Mouse (Mus musculus) limb, embryonic 13.5 days (tissue): ENCODE data around the gene D630036H23Rik. TPM values are rescaled to one million over a fixed set of nuclear protein-coding genes. Genes with fewer than 3 reads are reported as not detected.
A peak's percentile ranks its signal among the peaks of the same experiment; 100 is the strongest.
"Not testable (repeated sequence)": the region's sequence is repeated elsewhere in the genome, so short reads cannot be mapped to it uniquely, and the experiment has no call there.

Experiments used
- ATAC-seq: fragments of 200-750 bp; cut with Nextera tagmentation; 2 replicates; pipeline ENCODE4 v1.8.0; 2017; ENCODE audit warnings: low read depth, moderate number of reproducible peaks, moderate TSS enrichment; ENCODE audit not compliant: low FRiP score
- H3K27ac ChIP-seq: fragments of 300-500 bp; sonication (generic); 2 replicates; pipeline ENCODE4 v1.5.1; 2015; ENCODE audit warnings: inconsistent platforms, mild to moderate bottlenecking, moderate library complexity
- H3K27me3 ChIP-seq: fragments of 300-500 bp; sonication (generic); 2 replicates; pipeline ENCODE4 v1.6.1; 2015; ENCODE audit warnings: mild to moderate bottlenecking, inconsistent platforms
- H3K36me3 ChIP-seq: fragments of 300-500 bp; sonication (generic); 2 replicates; pipeline ENCODE4 v1.6.1; 2015; ENCODE audit warnings: inconsistent platforms, mild to moderate bottlenecking, moderate library complexity
- H3K4me1 ChIP-seq: fragments of 300-500 bp; sonication (generic); 2 replicates; pipeline ENCODE4 v1.6.1; 2015; ENCODE audit warnings: inconsistent platforms
- H3K4me2 ChIP-seq: fragments of 300-500 bp; sonication (generic); replicated peaks from 2 replicates; pipeline ENCODE4 v1.6.1; 2015; ENCODE audit warnings: inconsistent platforms, mild to moderate bottlenecking, moderate library complexity
- H3K4me3 ChIP-seq: fragments of 300-500 bp; sonication (generic); 2 replicates; pipeline ENCODE4 v1.5.1; 2015; ENCODE audit warnings: moderate library complexity, mild to moderate bottlenecking, inconsistent platforms
- H3K9ac ChIP-seq: fragments of 300-500 bp; sonication (generic); 2 replicates; pipeline ENCODE4 v1.6.1; 2015; ENCODE audit warnings: mild to moderate bottlenecking, inconsistent platforms
- H3K9me3 ChIP-seq: fragments of 300-500 bp; sonication (generic); 2 replicates; pipeline ENCODE4 v1.6.1; 2016; ENCODE audit warnings: inconsistent platforms
- WGBS: fragments of 180-500 bp; shearing (Covaris S2); methylation state at CpG from one replicate; pipeline ENCODE4 v1.1.7; 2015; 5-methylcytosine and 5-hydroxymethylcytosine counted together
- polyA plus RNA-seq: library from polyadenylated mRNA; unstranded; fragments of >200 nt; fragmentation: Nextera tagmentation; extraction: Ambion mirVana; gene quantifications from 2 replicates; pipeline ENCODE4 v1.2.1, GENCODE M21; 2015

The D630036H23Rik gene
- 2.2 and 2.5 TPM in 2 replicates for polyA plus RNA-seq

- WGBS, result under 1% methylated on average over 63 of the region's 64 CpGs
- Histone ChIP-seq H3K4me2 (peak within 1 kb of the TSS; percentile 77), H3K36me3 (no peaks in the 10 kb centered on the region), H3K27me3 (no peaks in the 10 kb centered on the region), H3K27ac (peak within 1 kb of the TSS; percentile 97), H3K4me1 (peaks cover 25% of the 10 kb centered on the region), H3K9ac (peak within 1 kb of the TSS; percentile 95), H3K4me3 (peak within 1 kb of the TSS; percentile 57), H3K9me3 (no peaks in the 10 kb centered on the region)
- ATAC-seq, result peak; percentile 90
Observed at GRCm38 (mm10) chr12:36381441-36382340, at the start of gene D630036H23Rik, which contains the start of gene Ispd. D630036H23Rik (minus strand) TSS chr12:36382181. Ispd (plus strand) TSS chr12:36381450.

- Histone ChIP-seq H3K36me3 (no peaks in the 10 kb centered on the region), H3K9ac (no peak overlapping the region), H3K27me3 (no peaks in the 10 kb centered on the region), H3K4me2 (no peak overlapping the region), H3K27ac (no peak overlapping the region), H3K4me3 (no peak overlapping the region), H3K9me3 (no peaks in the 10 kb centered on the region), H3K4me1 (peaks cover 9% of the 10 kb centered on the region; the same call in 1 of the 2 replicates)
- no peak for ATAC-seq
- 71% methylated on average over 15 of the region's 15 CpGs for WGBS
Observed at GRCm38 (mm10) chr12:36426163-36427045, 44.4 kb upstream of the D630036H23Rik start.

GRCm38 (mm10) chr12:36425258-36425657 is 43.3 kb upstream of the D630036H23Rik start:
- no peak for ATAC-seq
- Histone ChIP-seq H3K27ac (no peak overlapping the region), H3K4me3 (no peak overlapping the region), H3K9me3 (no peaks in the 10 kb centered on the region), H3K4me2 (no peak overlapping the region), H3K27me3 (no peaks in the 10 kb centered on the region), H3K9ac (no peak overlapping the region), H3K36me3 (no peaks in the 10 kb centered on the region), H3K4me1 (peaks cover 9% of the 10 kb centered on the region; the same call in 1 of the 2 replicates)
- WGBS, result 74% methylated on average over 7 of the region's 7 CpGs

GRCm38 (mm10) chr12:36423677-36424076 is 41.7 kb upstream of the D630036H23Rik start:
- no peak for ATAC-seq
- no peak overlapping the region for H3K27ac ChIP-seq

GRCm38 (mm10) chr12:36395115-36395514 is 13.1 kb upstream of the D630036H23Rik start:
- 83% methylated on average over 2 of the region's 2 CpGs for WGBS
- no peak overlapping the region for H3K4me2 ChIP-seq
- peaks cover 14% of the 10 kb centered on the region for H3K9me3 ChIP-seq
- H3K27ac ChIP-seq, result 0 out of 2 replicates have a peak overlapping the region, but pooled peaks have one; percentile 10
- H3K9ac ChIP-seq, result no peak overlapping the region
- H3K4me1 ChIP-seq, result no peaks in the 10 kb centered on the region; the same call in 1 of the 2 replicates
- ATAC-seq, result no peak
- no peaks in the 10 kb centered on the region for H3K27me3 ChIP-seq
- H3K36me3 ChIP-seq, result peaks cover 14% of the 10 kb centered on the region; the same call in 1 of the 2 replicates
- no peak overlapping the region for H3K4me3 ChIP-seq

More at GRCm38 (mm10) chr12:36423677-36424076, 41.7 kb upstream of the D630036H23Rik start:
- no peak overlapping the region for H3K4me2 ChIP-seq
- H3K9me3 ChIP-seq, result no peaks in the 10 kb centered on the region
- no peaks in the 10 kb centered on the region for H3K36me3 ChIP-seq
- peaks cover 9% of the 10 kb centered on the region; the same call in 1 of the 2 replicates for H3K4me1 ChIP-seq
- H3K9ac ChIP-seq, result no peak overlapping the region
- no peak overlapping the region for H3K4me3 ChIP-seq
- H3K27me3 ChIP-seq, result no peaks in the 10 kb centered on the region
- WGBS, result 47% methylated on average over 10 of the region's 10 CpGs

GRCm38 (mm10) chr12:36386991-36387390 is 5.0 kb upstream of the D630036H23Rik start:
- Histone ChIP-seq H3K27ac (no peak overlapping the region), H3K9ac (no peak overlapping the region), H3K4me3 (no peak overlapping the region), H3K4me1 (peaks cover 15% of the 10 kb centered on the region), H3K4me2 (no peak overlapping the region), H3K36me3 (0 out of 2 replicates have a peak, but pooled peaks cover 3% of the 10 kb centered on the region), H3K9me3 (no peaks in the 10 kb centered on the region), H3K27me3 (no peaks in the 10 kb centered on the region)
- ATAC-seq, result no peak
- 86% methylated on average over 4 of the region's 4 CpGs for WGBS

GRCm38 (mm10) chr12:36385386-36385785 is 3.4 kb upstream of the D630036H23Rik start:
- 30% methylated on average over 6 of the region's 6 CpGs for WGBS
- peak overlapping the region; percentile 7; the same call in 1 of the 2 replicates for H3K27ac ChIP-seq
- no peaks in the 10 kb centered on the region for H3K36me3 ChIP-seq
- no peaks in the 10 kb centered on the region for H3K27me3 ChIP-seq
- peaks cover 23% of the 10 kb centered on the region for H3K4me1 ChIP-seq
- H3K9me3 ChIP-seq, result no peaks in the 10 kb centered on the region
- H3K4me2 ChIP-seq, result peak overlapping the region; percentile 15; the same call in 1 of the 2 replicates
- ATAC-seq, result no peak
- H3K4me3 ChIP-seq, result no peak overlapping the region
- H3K9ac ChIP-seq, result no peak overlapping the region

GRCm38 (mm10) chr12:36380806-36381205 is 1.2 kb downstream of the D630036H23Rik start:
- H3K9me3 ChIP-seq, result no peaks in the 10 kb centered on the region
- no peaks in the 10 kb centered on the region for H3K27me3 ChIP-seq
- no peak overlapping the region for H3K27ac ChIP-seq
- H3K36me3 ChIP-seq, result no peaks in the 10 kb centered on the region
- no peak overlapping the region for H3K9ac ChIP-seq
- peaks cover 21% of the 10 kb centered on the region for H3K4me1 ChIP-seq
- H3K4me2 ChIP-seq, result peak overlapping the region; percentile 77
- no peak for ATAC-seq
- peak overlapping the region; percentile 57 for H3K4me3 ChIP-seq
- 44% methylated on average over 5 of the region's 5 CpGs for WGBS

GRCm38 (mm10) chr12:36380254-36380653 is 1.7 kb downstream of the D630036H23Rik start:
- no peaks in the 10 kb centered on the region for H3K36me3 ChIP-seq
- ATAC-seq, result no peak
- H3K4me1 ChIP-seq, result peaks cover 18% of the 10 kb centered on the region
- no peak overlapping the region for H3K4me3 ChIP-seq
- H3K9me3 ChIP-seq, result no peaks in the 10 kb centered on the region
- no peaks in the 10 kb centered on the region for H3K27me3 ChIP-seq
- no peak overlapping the region for H3K4me2 ChIP-seq
- H3K27ac ChIP-seq, result no peak overlapping the region
- no peak overlapping the region for H3K9ac ChIP-seq
- 66% methylated on average over 3 of the region's 3 CpGs for WGBS

- WGBS, result 83% methylated on average over 3 of the region's 4 CpGs
- H3K9ac ChIP-seq, H3K4me2 ChIP-seq, H3K4me3 ChIP-seq, H3K9me3 ChIP-seq, H3K27me3 ChIP-seq, H3K36me3 ChIP-seq, ATAC-seq, H3K27ac ChIP-seq, H3K4me1 ChIP-seq: not testable (repeated sequence)
Observed at GRCm38 (mm10) chr12:36376391-36376790, 5.6 kb downstream of the D630036H23Rik start.

- Histone ChIP-seq H3K36me3 (no peaks in the 10 kb centered on the region), H3K9me3 (no peaks in the 10 kb centered on the region), H3K4me3 (no peak overlapping the region), H3K27ac (no peak overlapping the region), H3K9ac (no peak overlapping the region), H3K4me2 (no peak overlapping the region), H3K4me1 (no peaks in the 10 kb centered on the region), H3K27me3 (no peaks in the 10 kb centered on the region)
- 52% methylated on average over 4 of the region's 4 CpGs for WGBS
- ATAC-seq, result no peak
Observed at GRCm38 (mm10) chr12:36373237-36373998, 8.6 kb downstream of the D630036H23Rik start.
